Mouse (Mus musculus) v-Abl transformed pro-B cells (cell line): ENCODE measurements around the gene Ankrd9.

ENCODE experiments used
- in situ Hi-C, 2 experiments: fragments of 400-800 bp; cut with MboI; formaldehyde crosslinking; loops; one replicate each; pipeline ENCODE4 v1.15.1; 2025; ENCODE audit not compliant: unreplicated experiment in 2 of 2

Gene Ankrd9

DNA sequence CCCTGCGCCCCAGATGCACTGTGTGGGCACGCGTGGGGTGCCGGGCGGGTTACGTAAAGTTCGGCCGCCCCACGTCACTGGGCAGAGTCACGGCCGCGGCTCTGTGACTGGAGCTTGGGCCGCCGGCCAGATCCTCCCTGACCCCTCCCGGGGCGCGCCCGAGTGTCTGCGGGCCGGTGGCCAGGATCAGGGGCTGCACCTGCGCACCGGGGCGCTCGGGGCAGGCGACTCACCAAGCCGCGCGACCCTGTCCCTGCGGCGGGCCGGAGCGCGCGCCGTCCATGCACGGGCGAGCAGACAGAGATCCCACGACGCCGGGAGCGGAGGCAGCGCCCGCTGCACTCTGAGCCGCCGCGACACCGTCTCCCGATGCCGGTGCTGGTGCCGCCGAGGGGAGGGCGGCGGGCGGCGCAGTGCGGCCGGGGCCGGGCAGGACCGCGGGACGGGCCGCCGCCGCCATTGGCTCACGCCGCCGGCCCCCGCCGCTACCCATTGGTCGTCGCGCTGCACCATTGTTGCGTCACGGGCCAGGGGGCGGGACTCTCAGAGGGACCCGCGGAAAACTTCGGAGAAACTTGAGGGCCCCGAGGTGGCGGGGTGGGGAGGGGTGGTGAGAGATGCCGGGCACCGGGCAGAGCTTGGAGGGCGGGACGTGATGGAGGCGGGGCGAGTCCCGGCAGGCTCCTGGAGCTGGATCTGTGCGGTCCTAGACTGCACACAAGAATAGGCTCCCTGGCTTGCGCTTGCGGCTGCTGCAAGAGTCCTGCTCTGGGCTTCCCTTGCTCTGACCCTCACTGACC is at the start of gene Ankrd9:
Gene Ankrd9, minus strand, starts transcription at position 434 of the 800 bp plus-strand sequence.
- in situ Hi-C loops: no loop called here

DNA sequence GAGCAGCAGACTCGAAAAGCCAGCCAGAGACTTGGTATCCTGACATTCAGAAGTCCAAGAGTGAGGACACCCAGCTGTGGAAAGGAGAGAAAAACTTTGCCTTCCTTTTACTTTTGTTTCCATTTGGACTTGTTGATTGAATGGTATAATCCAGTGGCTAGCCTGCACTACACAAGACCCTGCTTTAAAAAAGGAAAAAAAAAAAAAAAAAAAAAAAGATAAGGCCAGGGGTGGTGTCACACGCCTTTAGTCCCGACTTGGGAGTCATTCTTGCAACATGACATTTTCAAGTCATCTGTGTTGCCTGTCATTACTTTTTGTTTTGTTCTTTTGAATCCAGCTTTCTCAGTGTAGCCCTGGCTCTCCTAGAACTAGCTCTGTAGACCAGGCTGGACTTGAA is 42.7 kb upstream of the Ankrd9 start:
- in situ Hi-C loops: no loop called here

DNA sequence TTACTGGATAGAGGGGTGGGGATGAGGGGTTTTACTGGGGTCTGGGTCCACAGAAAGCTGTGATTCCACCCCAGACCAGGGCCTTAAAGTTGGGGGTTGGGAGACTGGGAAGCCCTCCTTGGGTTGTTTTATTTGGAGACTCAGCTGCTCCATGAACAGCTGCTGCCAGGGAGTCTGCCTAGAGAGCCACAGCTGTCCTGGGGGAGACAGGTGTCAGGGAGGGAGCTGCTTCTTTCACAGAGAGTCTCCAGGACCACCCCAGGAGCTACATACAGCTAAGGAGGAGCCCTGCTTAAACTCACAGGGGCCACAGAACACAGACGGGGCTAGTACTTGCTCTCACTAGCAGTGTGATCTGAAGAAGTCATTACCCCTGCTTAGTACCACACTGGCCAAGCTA is 42.3 kb upstream of the Ankrd9 start:
- in situ Hi-C loops: no loop called here

DNA sequence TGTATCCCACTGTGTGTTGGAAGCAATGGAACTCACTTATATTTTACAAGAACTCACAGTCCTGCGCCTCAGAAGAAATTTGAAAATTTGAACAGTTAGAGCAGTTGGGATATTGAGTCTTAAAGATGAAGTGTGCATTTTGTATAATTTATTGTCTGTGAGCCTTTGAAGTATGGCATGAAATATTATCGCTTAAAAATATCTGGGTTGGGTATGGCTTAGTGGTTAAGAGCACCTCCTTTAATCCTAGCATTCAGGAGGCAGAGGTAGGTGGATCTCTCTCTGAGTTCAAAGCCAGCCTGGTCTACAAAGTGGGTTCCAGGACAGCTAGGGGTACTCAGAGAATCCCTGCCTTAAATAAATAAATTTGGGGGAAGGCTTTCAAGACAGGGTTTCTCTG is 40.2 kb upstream of the Ankrd9 start:
- in situ Hi-C loops: loop anchor here in 1 of 2 experiments (10.0 kb wide), 1 partner anchor 604 kb away; no protein-coding TSS in a partner anchor

DNA sequence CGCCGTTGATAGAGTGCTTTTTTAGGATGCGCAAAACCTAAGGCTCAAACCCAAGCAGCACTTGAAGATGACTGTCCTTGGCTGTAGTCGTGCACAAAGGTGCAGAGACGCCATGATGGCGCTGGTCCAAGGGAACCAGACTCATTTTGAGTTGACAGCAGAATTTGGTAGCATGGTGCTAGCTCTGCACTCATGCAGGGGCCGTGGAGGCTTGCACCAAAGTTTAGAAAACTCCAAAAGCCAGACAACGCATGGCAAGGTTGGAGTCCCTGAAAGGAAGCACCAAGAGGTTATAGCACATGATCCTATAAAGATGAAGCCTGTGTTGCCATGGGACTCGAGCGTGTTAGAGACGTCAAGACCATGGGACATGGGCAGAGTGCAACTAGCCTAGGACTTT is 39.2 kb upstream of the Ankrd9 start:
- in situ Hi-C loops: loop anchor here in 1 of 2 experiments (10.0 kb wide), 1 partner anchor 603 kb away; no protein-coding TSS in a partner anchor

DNA sequence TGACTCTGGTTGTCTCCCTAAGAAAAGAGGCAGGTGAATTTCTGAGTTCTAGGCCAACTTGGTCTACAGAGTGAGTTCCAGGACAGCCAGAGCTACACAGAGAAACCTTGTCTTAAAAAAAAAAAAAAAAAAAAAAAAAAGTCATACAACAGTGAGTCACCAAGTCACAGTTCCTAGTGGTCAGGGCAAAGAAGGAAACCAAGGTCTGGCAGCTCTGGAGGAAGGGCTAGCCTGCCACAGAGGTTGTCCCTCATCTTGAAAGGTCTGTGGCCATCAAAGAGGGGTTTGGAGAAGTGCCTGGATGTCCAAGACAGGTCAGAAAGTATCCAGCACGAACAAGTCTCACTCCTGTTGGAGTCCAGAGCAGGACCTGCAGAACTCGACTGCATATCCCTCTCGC is 38.0 kb upstream of the Ankrd9 start:
- in situ Hi-C loops: loop anchor here in 1 of 2 experiments (10.0 kb wide), 1 partner anchor 602 kb away; no protein-coding TSS in a partner anchor

GRCm38 (mm10) chr12:111009615-111010257 is 30.9 kb upstream of the Ankrd9 start:
- in situ Hi-C loops: loop anchor here in 1 of 2 experiments (10.0 kb wide), 1 partner anchor 595 kb away; no protein-coding TSS in a partner anchor

DNA sequence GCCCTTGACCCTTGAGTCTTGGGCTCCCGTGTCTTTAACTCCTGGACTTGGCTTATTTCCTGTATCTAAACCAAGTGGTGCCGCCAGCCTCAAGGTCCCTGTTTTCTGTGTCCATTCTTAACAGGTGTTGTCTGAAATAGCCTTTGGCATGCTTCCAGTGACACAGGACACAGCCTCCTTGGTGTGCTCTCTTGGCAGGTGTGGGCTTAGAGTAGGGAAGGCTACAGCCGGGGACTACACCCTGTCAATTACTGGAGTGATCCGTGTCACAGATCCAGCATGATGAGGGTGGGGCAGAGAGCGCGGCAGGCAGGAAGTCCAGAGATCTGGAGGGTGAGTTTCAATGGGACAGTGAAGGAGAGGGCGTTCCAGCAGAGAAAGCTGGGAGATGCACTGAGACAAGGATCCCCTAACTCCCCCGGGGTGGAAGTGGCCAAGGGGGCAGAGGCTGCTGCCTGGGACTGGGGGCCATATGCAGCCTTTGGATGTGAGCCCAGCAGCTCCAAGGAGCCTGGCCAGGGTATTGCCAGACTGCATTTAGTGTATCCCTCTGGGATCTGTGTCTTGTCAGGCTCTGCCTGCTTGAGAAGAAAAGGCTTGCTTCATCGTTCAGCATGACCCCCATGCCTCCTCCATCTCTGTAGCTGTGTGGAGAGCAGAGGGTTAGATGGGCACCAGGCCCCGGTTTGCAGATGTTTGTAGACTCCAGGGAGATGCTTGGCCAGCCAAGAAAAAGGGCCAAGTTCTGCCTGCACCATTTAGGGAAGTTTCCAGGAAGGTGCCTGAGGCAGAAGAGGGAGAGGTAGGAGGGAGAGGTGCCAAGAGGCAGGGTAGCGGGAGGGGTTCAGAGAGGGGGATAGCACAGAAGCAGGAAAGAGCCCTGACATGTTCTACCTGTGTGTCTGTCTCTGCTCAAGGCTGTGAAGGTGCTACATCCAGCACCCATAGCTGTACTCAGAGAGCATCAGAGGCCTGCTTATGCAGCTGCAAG is 30.0 kb upstream of the Ankrd9 start:
- in situ Hi-C loops: no loop called here

GRCm38 (mm10) chr12:111007134-111008103 is 28.6 kb upstream of the Ankrd9 start:
- in situ Hi-C loops: no loop called here

DNA sequence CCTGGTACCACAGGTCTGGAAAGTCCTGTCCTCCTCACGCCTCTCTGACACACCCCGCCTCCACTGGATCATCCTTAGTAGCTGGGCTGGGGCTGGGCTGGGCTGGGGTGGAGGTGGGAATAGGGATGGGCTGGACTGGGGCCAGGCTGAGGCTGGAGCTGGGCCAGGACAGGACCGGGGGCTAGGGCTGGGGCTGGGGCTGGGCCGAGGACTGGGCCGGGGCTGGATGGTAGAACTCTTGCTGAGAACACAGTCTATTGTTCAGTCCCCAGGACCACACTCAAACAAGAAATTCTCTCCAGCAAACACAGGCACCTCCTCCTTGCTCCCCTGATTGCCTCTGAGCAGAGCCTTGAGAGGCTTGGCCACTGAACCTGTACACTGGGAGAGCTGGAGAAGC is 27.5 kb upstream of the Ankrd9 start:
- in situ Hi-C loops: no loop called here

DNA sequence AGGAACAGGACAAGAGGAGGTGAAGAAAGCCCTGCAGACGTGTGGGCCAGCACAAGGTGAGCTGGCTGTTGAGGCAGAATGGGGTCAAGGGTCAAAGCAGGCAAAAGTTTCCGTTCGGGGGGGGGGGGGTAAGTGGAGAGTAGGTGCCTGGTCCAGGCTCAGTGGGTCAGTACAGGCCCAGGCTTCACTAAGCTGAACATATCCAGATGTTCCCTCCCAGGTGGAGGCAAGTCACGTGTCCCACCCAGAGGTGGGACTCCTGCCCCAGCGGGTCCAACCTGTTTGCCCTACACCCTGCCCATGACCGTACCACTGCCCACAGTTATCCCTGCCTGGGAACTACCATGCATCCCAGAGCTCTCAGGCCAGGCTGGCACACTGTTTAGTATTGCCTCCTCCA is 27.0 kb upstream of the Ankrd9 start:
- in situ Hi-C loops: no loop called here

GRCm38 (mm10) chr12:111004142-111004541 is 25.3 kb upstream of the Ankrd9 start:
- in situ Hi-C loops: no loop called here

GRCm38 (mm10) chr12:111000956-111001355 is 22.1 kb upstream of the Ankrd9 start:
- in situ Hi-C loops: no loop called here

DNA sequence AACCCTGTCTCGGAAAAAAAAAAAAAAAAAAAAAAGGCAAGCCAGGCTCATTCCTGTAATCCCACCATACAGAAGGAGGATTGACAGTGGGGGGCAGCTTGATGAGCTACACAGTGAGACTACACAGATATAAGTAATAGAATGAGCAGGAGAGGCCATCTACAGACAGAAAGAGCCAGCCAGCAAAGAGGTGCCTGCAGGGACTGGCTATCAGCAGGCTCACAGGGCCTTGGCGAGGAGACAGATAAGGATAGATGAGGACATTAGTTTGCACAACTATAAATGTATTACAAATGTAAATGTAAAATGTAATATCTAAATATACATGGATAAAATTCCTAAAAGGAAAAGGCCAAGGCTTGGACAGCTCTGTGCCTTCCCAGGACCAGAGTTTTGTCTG is 21.0 kb upstream of the Ankrd9 start:
- in situ Hi-C loops: loop anchor here in 1 of 2 experiments (10.0 kb wide), 1 partner anchor 405 kb away; no protein-coding TSS in a partner anchor

DNA sequence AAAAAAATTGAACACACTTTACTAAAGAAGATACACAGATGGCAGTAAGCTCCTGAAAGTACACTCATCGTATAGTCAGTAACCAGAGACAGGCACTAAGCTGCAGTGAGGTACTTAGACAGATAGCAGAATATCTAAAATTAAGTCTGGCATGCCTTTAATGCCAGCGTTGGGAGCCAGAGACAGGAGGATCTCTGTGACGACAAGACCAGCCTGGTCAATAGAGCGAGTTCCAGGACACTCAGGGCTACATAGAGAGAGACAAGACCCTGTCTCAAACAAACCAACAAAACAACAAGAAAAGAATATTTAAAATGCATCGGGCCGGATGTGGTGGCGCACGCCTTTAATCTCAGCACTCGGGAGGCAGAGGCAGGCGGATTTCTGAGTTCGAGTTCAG is 19.3 kb upstream of the Ankrd9 start:
- in situ Hi-C loops: loop anchor here in 1 of 2 experiments (10.0 kb wide), 1 partner anchor 403 kb away; no protein-coding TSS in a partner anchor

DNA sequence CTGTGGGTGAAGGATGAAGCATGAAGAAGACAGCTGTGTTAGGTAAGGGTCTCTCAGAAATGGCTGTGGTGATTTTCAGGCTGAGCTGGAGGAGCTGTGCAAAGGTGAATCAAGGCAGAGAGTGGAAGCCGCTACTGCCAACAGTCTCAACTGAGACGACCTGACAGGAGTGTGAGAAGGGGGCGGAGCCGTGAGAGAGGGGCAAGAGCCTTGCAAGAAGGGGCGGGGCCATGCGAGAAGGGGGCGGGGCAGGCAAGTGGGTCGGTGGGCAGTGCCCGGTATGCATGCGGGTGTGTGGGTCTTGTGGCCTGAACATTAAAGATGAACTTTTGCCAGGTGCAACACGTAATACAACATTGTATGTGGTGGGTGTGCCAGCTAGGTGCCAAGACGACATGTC is 15.8 kb upstream of the Ankrd9 start:
- in situ Hi-C loops: loop anchor here (5.0 to 10.0 kb wide), 3 partner anchors 57 to 400 kb away; no protein-coding TSS in a partner anchor

- in situ Hi-C loops: loop anchor here (5.0 to 10.0 kb wide), 3 partner anchors 56 to 398 kb away; no protein-coding TSS in a partner anchor
These were observed 14.4 kb upstream of the Ankrd9 start for GRCm38 (mm10) chr12:110993226-110993625.

GRCm38 (mm10) chr12:110992771-110993170 is 13.9 kb upstream of the Ankrd9 start:
- in situ Hi-C loops: loop anchor here (5.0 to 10.0 kb wide), 3 partner anchors 55 to 398 kb away; no protein-coding TSS in a partner anchor

GRCm38 (mm10) chr12:110992128-110992553 is 13.3 kb upstream of the Ankrd9 start:
- in situ Hi-C loops: loop anchor here (5.0 to 10.0 kb wide), 3 partner anchors 55 to 397 kb away; no protein-coding TSS in a partner anchor
